Mouse (Mus musculus) heart, postnatal 36 days (tissue): ENCODE results near the gene Fam118b. TPM values are rescaled to one million over a fixed set of nuclear protein-coding genes. Genes with fewer than 3 reads are reported as not detected.

Experiments
- DNase-seq, 2 experiments: peaks; one replicate each; pipeline ENCODE4 v3.0.0; 2021 to 2022
- intact Hi-C: fragments of 180-260 bp; cut with DNase I; formaldehyde crosslinking; loops from one replicate; pipeline ENCODE4 v1.15.1; 2025
- total RNA-seq, 2 experiments: library from RNA; stranded (reverse); gene quantifications; 2 replicates each; pipeline ENCODE4 v1.2.3; 2021

Gene Fam118b
- total RNA-seq, 2 experiments from 2014 or later: 13.4 to 17.1 TPM

DNA sequence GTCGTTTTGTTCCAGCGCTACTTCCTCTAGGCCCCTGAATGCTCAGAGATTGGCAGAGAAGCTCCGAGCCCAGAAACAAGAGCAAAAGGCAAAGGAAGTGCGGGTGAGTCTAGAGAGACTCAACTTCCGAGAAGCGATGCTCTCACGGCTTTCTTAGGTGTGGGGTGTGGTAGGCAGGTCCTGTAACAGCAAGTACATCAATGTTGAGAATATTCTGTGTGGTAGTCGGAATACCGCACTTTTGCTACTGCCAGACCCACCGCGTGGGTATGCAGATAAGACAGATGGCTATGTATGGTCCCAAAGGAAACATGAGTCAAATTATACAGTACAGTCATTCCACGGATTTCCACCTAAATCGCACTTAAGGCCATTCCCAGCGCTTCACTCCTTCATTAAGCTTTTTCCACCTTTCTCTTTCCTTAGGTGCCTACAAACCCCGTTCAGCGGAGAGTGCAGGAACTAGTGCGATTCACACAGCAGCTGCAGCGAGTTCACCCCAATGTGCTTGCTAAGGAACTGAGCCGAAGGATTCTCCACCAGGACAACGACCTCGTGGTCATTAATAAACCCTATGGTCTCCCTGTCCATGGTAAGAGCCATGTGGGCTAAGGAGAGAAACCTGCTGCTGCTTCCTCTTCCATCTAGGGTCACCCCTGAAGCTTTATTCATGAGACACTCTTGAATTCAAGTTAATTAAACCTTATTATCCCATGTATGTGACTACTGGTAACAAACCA, 541 bp upstream of the Fam118b start:
- DNase-seq: no peak
- intact Hi-C loops: loop anchor here (1.0 to 5.0 kb wide), 2 partner anchors 57 to 236 kb away; partner anchors contain the start of gene Foxred1

DNA sequence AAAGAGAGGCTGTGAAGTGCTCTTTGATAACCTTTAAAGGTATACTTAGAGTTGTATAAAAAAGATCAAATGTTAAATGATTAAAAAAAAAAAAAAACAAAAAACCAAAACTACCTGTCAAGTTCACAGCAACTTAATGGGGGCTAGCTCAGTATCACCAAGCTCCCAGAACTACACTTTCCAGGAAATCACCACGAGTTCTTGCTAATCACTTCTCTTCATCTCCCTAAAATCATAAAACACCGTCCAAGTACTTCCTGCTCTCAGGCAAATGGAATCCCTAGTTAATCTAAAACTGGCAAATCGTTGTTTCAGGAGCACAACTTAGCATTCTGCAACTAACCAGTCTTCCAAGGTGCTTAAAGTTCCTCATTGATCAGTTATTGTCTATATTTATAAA, 3.1 kb downstream of the Fam118b start:
- intact Hi-C loops: no loop called here
- DNase-seq: no peak

- intact Hi-C loops: no loop called here
- no peak for DNase-seq
Observed at GRCm38 (mm10) chr9:35263431-35263830, 4.2 kb downstream of the Fam118b start.

- intact Hi-C loops: no loop called here
- no peak for DNase-seq
Observed at GRCm38 (mm10) chr9:35262418-35262817, 5.2 kb downstream of the Fam118b start.

- no peak for DNase-seq
- intact Hi-C loops: no loop called here
Observed at GRCm38 (mm10) chr9:35257365-35257764, 10.2 kb downstream of the Fam118b start.

- no peak for DNase-seq
- intact Hi-C loops: no loop called here
Observed at GRCm38 (mm10) chr9:35249476-35249875, 18.1 kb downstream of the Fam118b start.

GRCm38 (mm10) chr9:35247405-35247804, 20.2 kb downstream of the Fam118b start:
- DNase-seq: no peak
- intact Hi-C loops: no loop called here

- intact Hi-C loops: no loop called here
Observed at GRCm38 (mm10) chr9:35239734-35240133, 27.9 kb downstream of the Fam118b start.

GRCm38 (mm10) chr9:35238915-35239571, 28.6 kb downstream of the Fam118b start:
- intact Hi-C loops: no loop called here
- DNase-seq: no peak

More at GRCm38 (mm10) chr9:35239734-35240133, 27.9 kb downstream of the Fam118b start:
- DNase-seq: no peak

DNA sequence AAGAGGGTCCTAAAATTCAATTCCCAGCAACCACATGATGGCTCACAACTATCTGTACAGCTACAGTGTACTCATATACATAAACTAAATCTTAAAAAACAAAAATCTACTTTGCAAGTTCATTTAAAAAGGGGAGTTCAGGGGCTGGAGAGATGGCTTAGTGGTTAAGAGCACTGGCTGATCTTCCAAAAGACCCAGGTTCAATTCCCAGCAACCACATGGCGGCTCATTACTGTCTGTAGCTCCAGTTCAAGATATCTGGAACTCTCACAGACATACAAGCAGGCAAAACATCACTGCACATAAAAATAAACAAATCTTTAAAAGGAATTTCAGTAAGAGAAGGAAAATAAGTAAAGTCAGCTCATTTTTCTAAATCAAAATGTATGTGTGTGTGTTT, 29.2 kb downstream of the Fam118b start:
- intact Hi-C loops: no loop called here

GRCm38 (mm10) chr9:35235996-35236395, 31.6 kb downstream of the Fam118b start:
- intact Hi-C loops: no loop called here
- no peak for DNase-seq

More for the DNA sequence above, 29.2 kb downstream of the Fam118b start:
- no peak for DNase-seq

DNA sequence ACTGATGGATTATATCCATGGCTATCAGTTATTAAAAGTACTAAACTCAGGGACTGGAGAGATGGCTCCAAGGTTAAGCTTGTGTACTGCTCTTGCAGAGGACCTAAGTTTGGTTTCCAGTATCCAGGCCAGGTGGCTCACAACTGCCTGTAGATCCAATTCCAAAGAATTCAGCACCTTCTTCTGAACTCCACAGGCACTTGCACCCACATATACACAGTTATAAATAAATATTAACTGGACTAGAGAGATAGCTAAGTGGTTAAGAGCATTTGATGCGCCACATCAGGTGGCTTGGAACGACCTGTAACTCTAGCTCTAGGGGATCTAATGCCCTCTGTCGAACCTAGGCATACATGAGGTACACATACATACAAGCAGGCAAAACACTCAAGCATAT, 38.9 kb downstream of the Fam118b start:
- DNase-seq: no peak
- intact Hi-C loops: no loop called here

DNA sequence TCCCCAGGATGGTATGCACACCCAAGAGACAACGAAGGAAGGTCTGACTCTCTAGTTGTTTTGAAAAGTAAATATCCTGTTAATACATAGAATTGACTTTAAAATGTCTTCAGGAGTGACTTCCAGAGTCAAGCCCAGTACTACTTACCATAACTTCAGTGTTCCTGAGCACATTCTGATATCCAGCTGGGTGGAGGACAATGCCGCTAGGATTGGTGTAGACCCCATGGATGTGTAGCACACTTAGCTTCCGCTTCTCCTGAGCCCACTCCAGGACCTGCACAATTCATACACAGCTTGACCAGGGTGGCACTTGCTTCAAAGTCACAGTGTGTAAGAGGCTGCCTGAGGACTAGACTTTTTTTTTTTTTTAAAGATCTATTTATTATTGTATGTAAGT, 44.1 kb downstream of the Fam118b start:
- DNase-seq: no peak
- intact Hi-C loops: no loop called here

- intact Hi-C loops: no loop called here
- no peak for DNase-seq
Observed at GRCm38 (mm10) chr9:35217963-35218362, 49.6 kb downstream of the Fam118b start.

DNA sequence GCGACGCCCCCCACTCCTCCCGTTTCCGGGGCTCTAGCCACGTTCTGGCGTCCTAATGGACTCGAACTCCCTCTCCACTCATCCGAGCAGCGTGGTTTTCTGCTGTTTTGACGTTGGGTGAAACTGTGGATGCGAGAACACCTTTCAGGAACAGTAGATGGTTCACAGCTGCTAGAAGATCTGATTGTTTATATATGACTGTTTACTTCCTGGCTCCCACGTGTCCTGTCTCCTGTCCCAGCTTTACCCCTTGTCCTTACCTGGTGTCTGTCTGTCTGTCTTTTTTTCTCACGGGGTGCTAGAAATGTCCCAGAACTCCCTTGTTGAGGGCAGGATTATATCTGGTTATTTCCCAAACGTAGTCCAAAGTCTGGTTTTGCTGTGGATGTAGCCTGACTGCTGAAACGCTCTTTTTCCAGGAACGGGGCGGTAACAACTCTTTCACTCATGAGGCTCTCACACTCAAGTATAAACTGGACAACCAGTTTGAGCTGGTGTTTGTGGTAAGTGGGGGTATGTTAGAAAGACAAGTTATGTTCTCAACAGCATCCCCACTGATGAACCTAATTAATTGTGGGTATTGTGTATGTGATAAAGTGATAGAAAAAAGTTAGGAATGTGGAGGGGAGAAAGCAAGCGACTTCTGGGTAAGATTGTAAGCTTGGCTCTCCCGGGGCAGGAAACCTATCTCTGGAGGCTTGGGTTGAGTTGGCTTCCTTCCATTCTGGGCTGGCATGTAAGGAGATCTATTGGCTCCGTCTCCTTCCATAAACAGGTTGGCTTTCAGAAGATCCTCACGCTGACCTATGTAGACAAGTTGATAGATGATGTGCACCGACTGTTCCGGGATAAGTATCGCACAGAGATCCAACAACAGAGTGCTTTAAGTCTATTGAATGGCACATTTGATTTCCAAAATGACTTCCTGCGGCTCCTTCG, 55.8 kb downstream of the Fam118b start:
- no peak for DNase-seq
- intact Hi-C loops: loop anchor here (1.0 kb wide), 1 partner anchor 55 kb away; the partner anchor contains the start of genes Fam118b and Rpusd4

DNA sequence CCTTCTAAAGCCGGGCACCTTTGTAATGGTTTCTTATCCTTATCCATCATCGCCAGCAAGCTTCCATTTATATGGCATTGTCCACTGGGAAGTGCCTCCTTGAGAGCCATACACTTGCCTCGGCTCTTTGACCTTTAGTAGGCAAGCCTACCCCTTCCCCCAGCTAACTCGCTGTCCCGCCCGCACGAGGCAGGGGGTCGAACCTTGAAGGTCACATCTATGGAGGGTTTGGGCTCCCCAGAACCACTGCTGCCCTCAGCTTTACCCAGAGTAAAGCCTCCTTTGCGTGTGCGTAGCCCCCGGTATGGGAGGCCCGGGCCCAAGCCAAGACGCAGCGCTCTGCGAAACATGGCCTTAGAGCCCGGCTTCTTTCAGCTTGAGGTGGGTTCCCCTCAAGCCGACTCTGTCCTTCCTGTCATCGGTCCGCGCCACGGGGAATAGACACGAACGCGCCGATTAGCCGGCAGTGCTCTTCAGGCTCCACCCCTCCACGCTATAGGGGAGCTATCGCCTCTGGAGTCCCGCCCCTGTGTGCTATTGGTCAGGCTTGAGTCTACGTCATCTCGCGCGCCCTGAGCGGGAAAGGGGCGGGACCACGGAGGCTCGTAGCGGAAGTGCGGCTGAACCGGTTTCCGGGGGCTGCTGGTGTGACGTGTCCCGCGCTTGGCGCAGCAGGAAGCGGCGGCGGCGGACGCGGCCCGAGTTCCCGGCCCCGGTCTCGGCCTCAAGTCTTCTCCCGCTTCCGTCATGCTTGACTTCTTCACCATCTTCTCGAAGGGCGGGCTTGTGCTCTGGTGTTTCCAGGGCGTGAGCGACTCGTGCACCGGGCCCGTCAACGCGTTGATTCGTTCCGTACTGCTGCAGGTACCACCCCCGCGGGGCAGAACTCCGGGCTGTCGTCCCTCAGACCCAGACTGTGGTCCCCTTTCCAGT, 56.8 kb downstream of the Fam118b start, which contains the start of gene Foxred1:
Foxred1 (minus strand) TSS at position 514 of the 933 bp plus-strand sequence.
- peak; percentile 98 for DNase-seq
- intact Hi-C loops: loop anchor here (1.0 kb wide), 1 partner anchor 56 kb away; the partner anchor contains the start of genes Fam118b and Rpusd4

DNA sequence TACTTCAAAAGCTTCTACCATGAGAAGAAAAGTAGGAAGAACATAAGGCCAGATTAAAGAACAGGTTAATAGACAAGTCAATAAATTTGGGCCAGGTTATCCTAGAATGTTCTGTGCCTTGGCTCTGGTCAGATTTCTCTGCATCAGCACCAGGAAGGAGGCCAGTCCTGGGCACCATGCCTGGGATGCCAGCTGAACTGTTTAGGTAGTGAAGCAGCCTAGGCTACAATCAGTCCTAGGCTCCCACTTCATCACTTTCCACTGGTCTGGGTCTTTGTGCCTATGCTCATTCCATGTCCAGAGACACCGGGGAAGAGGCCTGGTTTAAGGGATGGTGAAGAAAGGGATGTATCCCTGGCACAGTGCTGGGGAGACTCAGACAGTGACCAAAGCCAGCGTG, 63.2 kb downstream of the Fam118b start:
- intact Hi-C loops: loop anchor here (5.0 kb wide), 1 partner anchor 333 kb away; no protein-coding TSS in a partner anchor
- DNase-seq: no peak

GRCm38 (mm10) chr9:35203536-35203935, 64.1 kb downstream of the Fam118b start:
- DNase-seq: no peak
- intact Hi-C loops: loop anchor here (5.0 kb wide), 1 partner anchor 334 kb away; no protein-coding TSS in a partner anchor

GRCm38 (mm10) chr9:35200529-35201060, 67.0 kb downstream of the Fam118b start:
- DNase-seq: no peak
- intact Hi-C loops: loop anchor here (5.0 kb wide), 1 partner anchor 337 kb away; no protein-coding TSS in a partner anchor
